Mouse (Mus musculus): ENCODE data around the gene Fkbpl. TPM values are rescaled to one million over a fixed set of nuclear protein-coding genes. Genes with fewer than 3 reads are reported as not detected.

Gene Fkbpl
- total and polyA plus RNA-seq, 3 experiments, result 5.5 to 8.2 (median 6.2) TPM

DNA sequence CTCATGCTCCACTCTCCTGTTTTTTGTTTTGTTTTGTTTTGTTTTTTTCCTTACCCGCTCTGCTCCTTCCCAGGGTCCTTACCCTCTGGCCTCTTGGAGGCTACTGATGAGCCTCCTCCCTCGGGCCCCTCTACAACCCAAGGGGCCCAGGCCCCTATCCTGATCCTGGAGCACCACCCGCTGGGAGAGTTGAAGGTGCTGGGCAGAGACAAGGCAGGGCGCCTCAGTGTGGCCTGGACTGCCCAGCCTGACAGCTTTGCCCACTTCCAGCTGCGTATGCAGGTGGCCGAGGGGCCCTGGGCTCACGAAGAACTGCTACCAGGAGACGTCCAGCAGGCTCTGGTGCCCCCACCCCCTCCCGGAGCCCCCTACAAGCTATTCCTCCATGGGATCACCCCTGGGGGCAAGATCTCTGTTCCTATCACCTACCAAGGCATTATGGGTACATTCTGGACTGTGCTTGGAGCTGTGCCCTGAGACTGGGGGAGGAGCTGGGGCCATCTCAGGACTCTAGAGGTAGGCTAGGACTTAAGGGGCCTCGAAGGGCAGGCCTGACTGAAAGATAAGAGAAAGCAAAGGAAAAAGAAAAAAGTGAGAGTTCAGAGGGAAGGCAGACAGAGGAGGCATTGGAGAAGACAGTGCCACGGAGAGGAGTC lies 37.4 kb downstream of the Fkbpl start:
- H3K27me3 ChIP-seq (replicated peaks), result peaks cover 91% of the 10 kb centered on the region
- no peaks in the 10 kb centered on the region for H3K79me2 ChIP-seq (replicated peaks; ENCODE audit: control insufficient read depth, extremely low read depth, insufficient read depth, poor library complexity, severe bottlenecking)
- peaks cover 10 to 19% of the 10 kb centered on the region in 2 experiments; a peak in 3 of 4 replicates for H3K4me1 ChIP-seq (ENCODE audit: control insufficient read depth in 1 of 2, insufficient read depth in 2 of 2)
- dilution Hi-C loops (cut with MboI; ENCODE audit: extremely low pct_ligation_motif_present, extremely low pct_unique_long_range_greater_than_20kb, low sequenced_read_pairs), result no loop called here
- H3K9ac ChIP-seq (ENCODE audit: insufficient read depth, low read depth), result no peak overlapping the region
- no peak for DNase-seq (ENCODE audit: extremely low read depth)
- H3K4me3 ChIP-seq (replicated peaks in 1 of 3; ENCODE audit: low read depth in 2 of 3, low read length in 2 of 3, poor library complexity in 1 of 3), result no peak overlapping the region
- no peaks in the 10 kb centered on the region for H3K9me3 ChIP-seq (replicated peaks; ENCODE audit: low read length)
- TF ChIP-seq CTCF (conservative IDR thresholded peaks at IDR 0.05 in 1 of 2, IDR thresholded peaks at IDR 0.05 in 1 of 2; ENCODE audit: low read depth in 2 of 2, low read length in 2 of 2) (peak in 1 of 2 experiments; percentile 45; a peak in 2 of 4 replicates), MAFK (IDR thresholded peaks at IDR 0.05; ENCODE audit: insufficient replicate concordance, low read length) (no peak), SMC3 (IDR thresholded peaks at IDR 0.05; ENCODE audit: low read depth, low read length) (no peak), HCFC1 (IDR thresholded peaks at IDR 0.05; ENCODE audit: low read depth, low read length) (no peak)
- in situ Hi-C loops (cut with MboI; ENCODE audit: low pct_ligation_motif_present, low pct_unique_long_range_greater_than_20kb, low sequenced_read_pairs), result no loop called here
- H3K4me2 ChIP-seq (ENCODE audit: insufficient read depth, low read depth, poor library complexity, severe bottlenecking), result no peak overlapping the region
- no peaks in the 10 kb centered on the region for H3K36me3 ChIP-seq (replicated peaks in 1 of 2; ENCODE audit: control insufficient read depth in 1 of 2, insufficient read depth in 1 of 2, low read length in 1 of 2)
- no peak overlapping the region for H3K27ac ChIP-seq (ENCODE audit: insufficient read depth, low read depth)

DNA sequence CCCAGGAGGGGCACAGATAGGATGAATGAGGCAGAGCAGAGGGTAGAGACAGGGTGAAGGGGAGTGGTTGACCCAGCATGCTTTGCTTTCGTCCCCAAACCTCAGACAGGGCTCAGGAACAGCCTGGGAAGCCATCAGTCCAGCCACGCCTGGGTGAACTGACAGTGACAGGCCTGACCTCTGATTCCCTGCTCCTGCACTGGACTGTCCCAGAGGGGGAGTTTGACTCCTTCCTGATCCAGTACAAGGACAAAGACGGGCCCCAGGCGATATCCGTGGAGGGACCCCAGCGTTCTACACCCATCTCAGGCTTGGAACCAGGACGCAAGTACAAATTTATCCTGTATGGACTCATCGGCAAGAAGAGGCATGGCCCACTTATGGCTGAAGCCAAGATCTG lies 38.6 kb downstream of the Fkbpl start:
- Histone ChIP-seq H3K9ac (ENCODE audit: insufficient read depth, low read depth) (no peak overlapping the region), H3K27me3 (replicated peaks) (peaks cover 87% of the 10 kb centered on the region), H3K36me3 (replicated peaks in 1 of 2; ENCODE audit: control insufficient read depth in 1 of 2, insufficient read depth in 1 of 2, low read length in 1 of 2) (no peaks in the 10 kb centered on the region), H3K4me2 (ENCODE audit: insufficient read depth, low read depth, poor library complexity, severe bottlenecking) (no peak overlapping the region), H3K79me2 (replicated peaks; ENCODE audit: control insufficient read depth, extremely low read depth, insufficient read depth, poor library complexity, severe bottlenecking) (no peaks in the 10 kb centered on the region), H3K27ac (ENCODE audit: insufficient read depth, low read depth) (no peak overlapping the region), H3K9me3 (replicated peaks; ENCODE audit: low read length) (peaks cover 4% of the 10 kb centered on the region), H3K4me1 (ENCODE audit: control insufficient read depth in 1 of 2, insufficient read depth in 2 of 2) (peaks cover 10 to 19% of the 10 kb centered on the region in 2 experiments; a peak in 3 of 4 replicates), H3K4me3 (replicated peaks in 1 of 3; ENCODE audit: low read depth in 2 of 3, low read length in 2 of 3, poor library complexity in 1 of 3) (no peak overlapping the region)
- dilution Hi-C loops (cut with MboI; ENCODE audit: extremely low pct_ligation_motif_present, extremely low pct_unique_long_range_greater_than_20kb, low sequenced_read_pairs) (no loop called here), in situ Hi-C loops (cut with MboI; ENCODE audit: low pct_ligation_motif_present, low pct_unique_long_range_greater_than_20kb, low sequenced_read_pairs) (no loop called here)
- no peak for DNase-seq (ENCODE audit: extremely low read depth)
- no peak for TF ChIP-seq RAD21 (IDR thresholded peaks at IDR 0.05; ENCODE audit: low read depth, low read length)
- no peak for TF ChIP-seq ZC3H11A (IDR thresholded peaks at IDR 0.05; ENCODE audit: low read depth, low read length)
- no peak for TF ChIP-seq ZMIZ1 (IDR thresholded peaks at IDR 0.05; ENCODE audit: low read depth, low read length)
- TF ChIP-seq MAFK (IDR thresholded peaks at IDR 0.05; ENCODE audit: insufficient replicate concordance, low read length), result no peak
- TF ChIP-seq ETS1 (conservative IDR thresholded peaks at IDR 0.05; ENCODE audit: low read depth, low read length), result no peak
- no peak for TF ChIP-seq USF1 (IDR thresholded peaks at IDR 0.05; ENCODE audit: low read depth, low read length)
- no peak for TF ChIP-seq MYC (IDR thresholded peaks at IDR 0.05; ENCODE audit: low read depth, low read length)
- TF ChIP-seq MAZ (IDR thresholded peaks at IDR 0.05; ENCODE audit: low read depth, low read length), result no peak
- TF ChIP-seq GABPA (IDR thresholded peaks at IDR 0.05; ENCODE audit: insufficient replicate concordance, low read depth, low read length), result no peak
- TF ChIP-seq MAX (IDR thresholded peaks at IDR 0.05; ENCODE audit: low read length), result no peak
- TF ChIP-seq JUND (conservative IDR thresholded peaks at IDR 0.05; ENCODE audit: low read depth, low read length), result no peak
- TF ChIP-seq ZNF384 (IDR thresholded peaks at IDR 0.05; ENCODE audit: low read depth, low read length), result no peak

Measured in CH12.LX (cell line).